Mouse (Mus musculus): ENCODE measurements at regions not wholly inside any gene's neighbourhood (a gene's known extent, or its start where the extent isn't known, plus 50 kb on each side); places are given as distances from the start of the nearest gene placed in this dataset.

DNA sequence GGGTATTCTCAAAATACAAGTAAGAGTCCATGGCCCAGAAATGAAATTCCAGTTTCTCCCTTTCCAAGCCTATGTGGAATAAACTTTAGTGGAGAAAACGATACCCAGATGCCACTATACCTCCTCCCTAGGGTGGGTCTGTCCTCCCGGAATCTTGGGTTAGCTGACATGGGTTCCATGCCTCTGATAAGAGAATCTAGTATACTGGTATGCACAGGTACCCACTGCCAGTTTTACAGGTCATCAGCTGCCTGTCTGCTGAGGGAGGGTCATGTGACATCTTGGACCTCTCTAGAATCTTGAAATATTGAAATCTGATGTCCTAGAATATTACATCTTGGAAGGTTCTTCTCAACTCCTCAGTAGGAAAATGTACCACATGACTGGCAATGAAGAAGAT lies 172.5 kb downstream of the Cd83 start:
- Histone ChIP-seq H3K4me1 (ENCODE audit: control insufficient read depth) (no peaks in the 10 kb centered on the region), H3K36me3 (ENCODE audit: control insufficient read depth) (no peaks in the 10 kb centered on the region), H3K27me3 (ENCODE audit: control insufficient read depth) (no peaks in the 10 kb centered on the region; the same call in 1 of the 2 replicates), H3K4me3 (replicated peaks) (no peak overlapping the region), H3K9me3 (ENCODE audit: control insufficient read depth, low read length) (no peaks in the 10 kb centered on the region)
- no peak for TF ChIP-seq TAL1 (IDR thresholded peaks at IDR 0.05; ENCODE audit: low read length)
- TF ChIP-seq GATA1 (IDR thresholded peaks at IDR 0.05; ENCODE audit: low read length), result no peak

DNA sequence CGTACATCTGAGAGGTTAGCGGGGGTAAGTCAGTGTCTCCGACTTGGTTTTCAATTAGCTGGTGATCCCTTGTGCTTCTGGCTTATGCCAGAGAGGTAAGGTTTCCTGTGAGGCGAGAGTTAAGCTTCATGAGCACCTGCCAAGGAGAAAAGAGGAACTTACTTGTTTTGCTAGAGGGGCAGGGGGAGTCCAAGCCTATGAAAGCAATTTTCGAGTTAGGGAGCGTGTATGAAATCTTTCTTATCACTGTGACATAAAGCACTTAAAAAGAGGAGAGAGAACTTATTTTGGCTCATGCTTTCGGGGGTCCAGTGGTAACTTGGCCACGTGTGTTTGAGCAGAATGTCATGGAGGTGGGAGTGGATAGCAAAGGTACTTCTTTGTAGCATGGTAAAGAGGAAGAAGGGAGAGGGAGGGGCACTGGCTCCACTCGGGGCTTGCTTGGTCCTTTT lies 174.6 kb downstream of the Cd83 start:
- no peaks in the 10 kb centered on the region for H3K4me1 ChIP-seq (ENCODE audit: control insufficient read depth)
- H3K36me3 ChIP-seq (ENCODE audit: control insufficient read depth), result no peaks in the 10 kb centered on the region
- no peaks in the 10 kb centered on the region for H3K9me3 ChIP-seq (ENCODE audit: control insufficient read depth, low read length)
- no peak for TF ChIP-seq TAL1 (IDR thresholded peaks at IDR 0.05; ENCODE audit: low read length)
- TF ChIP-seq GATA1 (IDR thresholded peaks at IDR 0.05; ENCODE audit: low read length), result no peak
- no peaks in the 10 kb centered on the region; the same call in 1 of the 2 replicates for H3K27me3 ChIP-seq (ENCODE audit: control insufficient read depth)
- no peak overlapping the region for H3K4me3 ChIP-seq (replicated peaks)

DNA sequence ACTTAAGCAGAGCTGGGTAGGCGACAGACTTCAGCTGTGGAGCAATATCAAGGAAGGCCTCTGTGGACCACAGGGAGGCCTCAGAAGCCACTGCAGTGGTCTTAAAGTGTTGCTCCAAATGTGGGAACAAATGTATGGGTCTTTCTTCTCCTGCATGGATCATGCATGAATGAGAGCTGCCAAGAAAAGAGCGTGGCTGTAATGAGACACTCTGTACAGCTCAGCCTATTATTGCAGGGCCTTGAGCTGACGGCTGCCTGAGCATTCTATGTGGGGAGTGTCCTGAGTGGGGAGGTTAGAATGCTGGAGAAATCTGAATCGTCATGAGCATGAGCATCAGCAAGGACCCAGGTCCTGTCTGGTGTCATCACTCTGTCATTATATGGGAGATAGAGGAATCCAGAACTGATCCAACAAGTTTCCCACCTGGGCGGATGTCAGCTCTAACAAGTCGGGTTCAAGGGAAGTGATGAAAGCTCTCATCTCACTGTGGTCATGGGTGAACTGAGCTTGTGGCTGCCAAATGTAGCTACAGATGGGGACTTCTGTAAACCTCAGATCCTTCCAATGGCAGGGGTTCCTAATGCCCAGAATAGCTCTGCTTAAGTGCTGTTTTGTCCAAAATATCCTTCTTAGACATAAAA lies 176.6 kb downstream of the Cd83 start:
- Histone ChIP-seq H3K36me3 (ENCODE audit: control insufficient read depth) (no peaks in the 10 kb centered on the region), H3K27me3 (ENCODE audit: control insufficient read depth) (no peaks in the 10 kb centered on the region; the same call in 1 of the 2 replicates), H3K4me3 (replicated peaks) (no peak overlapping the region), H3K9me3 (ENCODE audit: control insufficient read depth, low read length) (no peaks in the 10 kb centered on the region), H3K4me1 (ENCODE audit: control insufficient read depth) (no peaks in the 10 kb centered on the region)
- no peak for TF ChIP-seq TAL1 (IDR thresholded peaks at IDR 0.05; ENCODE audit: low read length)
- no peak for TF ChIP-seq GATA1 (IDR thresholded peaks at IDR 0.05; ENCODE audit: low read length)

DNA sequence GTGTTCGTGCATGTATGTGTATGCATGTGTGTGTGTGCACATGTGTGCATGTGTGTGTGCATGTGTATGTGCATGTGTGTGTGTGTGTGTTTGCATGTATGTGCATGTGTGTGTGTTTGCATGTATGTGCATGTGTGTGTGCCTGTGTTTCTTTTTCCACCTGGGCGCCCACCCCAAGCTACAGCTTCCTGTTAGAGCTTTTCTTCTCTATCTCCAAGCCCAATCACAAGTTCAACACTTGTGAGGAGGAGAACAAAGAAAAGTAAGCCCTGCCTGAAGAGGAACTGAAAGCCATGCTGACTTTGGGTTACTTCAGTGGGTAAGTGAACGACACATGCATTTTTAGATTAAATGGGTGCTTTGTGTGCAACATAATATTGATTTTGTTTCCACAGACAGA lies 177.4 kb downstream of the Cd83 start:
- no peak for TF ChIP-seq GATA1 (IDR thresholded peaks at IDR 0.05; ENCODE audit: low read length)
- TF ChIP-seq TAL1 (IDR thresholded peaks at IDR 0.05; ENCODE audit: low read length), result no peak
- Histone ChIP-seq H3K4me3 (replicated peaks) (no peak overlapping the region), H3K9me3 (ENCODE audit: control insufficient read depth, low read length) (no peaks in the 10 kb centered on the region), H3K27me3 (ENCODE audit: control insufficient read depth) (no peaks in the 10 kb centered on the region; the same call in 1 of the 2 replicates), H3K36me3 (ENCODE audit: control insufficient read depth) (no peaks in the 10 kb centered on the region), H3K4me1 (ENCODE audit: control insufficient read depth) (no peaks in the 10 kb centered on the region)

DNA sequence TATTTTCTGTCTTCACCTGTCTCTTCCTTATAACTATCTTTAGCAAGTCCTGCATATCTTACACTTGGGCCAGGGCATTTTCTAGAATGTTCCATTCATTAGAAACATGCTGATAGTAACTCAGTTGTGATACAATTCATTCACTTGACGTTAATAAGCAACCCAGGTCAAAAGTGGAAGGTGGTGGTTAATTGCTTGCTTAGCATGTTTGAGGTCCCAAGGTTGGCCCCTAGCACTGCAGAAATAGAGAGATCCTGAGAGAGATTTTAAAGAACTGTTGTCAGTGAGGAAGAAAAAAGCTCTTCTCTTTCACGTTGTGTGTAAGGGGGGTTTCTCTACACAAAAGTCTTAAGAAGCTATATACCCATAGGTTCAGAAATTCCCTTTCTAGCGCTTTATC lies 178.7 kb downstream of the Cd83 start:
- Histone ChIP-seq H3K4me3 (replicated peaks) (no peak overlapping the region), H3K36me3 (ENCODE audit: control insufficient read depth) (no peaks in the 10 kb centered on the region), H3K4me1 (ENCODE audit: control insufficient read depth) (no peaks in the 10 kb centered on the region), H3K9me3 (ENCODE audit: control insufficient read depth, low read length) (no peaks in the 10 kb centered on the region), H3K27me3 (ENCODE audit: control insufficient read depth) (no peaks in the 10 kb centered on the region; the same call in 1 of the 2 replicates)
- TF ChIP-seq TAL1 (IDR thresholded peaks at IDR 0.05; ENCODE audit: low read length) (no peak), GATA1 (IDR thresholded peaks at IDR 0.05; ENCODE audit: low read length) (no peak)

DNA sequence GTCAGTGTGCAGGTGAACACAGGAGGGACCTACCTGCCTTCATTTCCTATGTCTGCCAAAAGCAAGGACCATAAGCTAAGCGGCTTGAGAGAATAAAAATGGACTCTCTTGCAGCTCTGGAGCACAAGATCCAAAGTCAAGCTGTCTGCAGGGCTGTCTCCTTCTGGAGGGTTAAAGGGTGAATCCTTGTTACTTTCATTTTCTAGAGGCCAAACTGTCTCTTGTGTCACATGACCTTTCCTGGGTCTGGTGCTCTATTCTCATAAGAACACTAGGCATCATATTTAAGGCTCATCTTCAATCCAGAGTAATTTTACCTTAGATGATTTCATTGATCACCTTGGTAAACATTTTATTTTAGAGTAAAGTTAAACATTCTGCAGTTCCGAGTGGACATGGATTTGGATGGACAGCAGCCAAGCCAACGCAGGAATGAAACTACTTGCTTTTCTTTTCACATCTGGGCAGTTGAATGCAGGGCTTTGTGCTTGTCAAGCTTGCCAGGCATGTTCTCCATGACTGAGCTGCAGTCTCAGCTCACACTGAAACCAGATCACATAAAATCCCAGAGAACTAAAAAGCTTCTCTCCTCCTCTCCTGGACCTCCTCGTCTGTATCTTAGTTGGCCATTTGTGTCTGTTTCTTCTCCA lies 180.8 kb downstream of the Cd83 start:
- no peak for TF ChIP-seq TAL1 (IDR thresholded peaks at IDR 0.05; ENCODE audit: low read length)
- no peak for TF ChIP-seq GATA1 (IDR thresholded peaks at IDR 0.05; ENCODE audit: low read length)
- Histone ChIP-seq H3K36me3 (ENCODE audit: control insufficient read depth) (no peaks in the 10 kb centered on the region), H3K27me3 (ENCODE audit: control insufficient read depth) (no peaks in the 10 kb centered on the region), H3K9me3 (ENCODE audit: control insufficient read depth, low read length) (no peaks in the 10 kb centered on the region), H3K4me3 (replicated peaks) (no peak overlapping the region), H3K4me1 (ENCODE audit: control insufficient read depth) (no peaks in the 10 kb centered on the region)

DNA sequence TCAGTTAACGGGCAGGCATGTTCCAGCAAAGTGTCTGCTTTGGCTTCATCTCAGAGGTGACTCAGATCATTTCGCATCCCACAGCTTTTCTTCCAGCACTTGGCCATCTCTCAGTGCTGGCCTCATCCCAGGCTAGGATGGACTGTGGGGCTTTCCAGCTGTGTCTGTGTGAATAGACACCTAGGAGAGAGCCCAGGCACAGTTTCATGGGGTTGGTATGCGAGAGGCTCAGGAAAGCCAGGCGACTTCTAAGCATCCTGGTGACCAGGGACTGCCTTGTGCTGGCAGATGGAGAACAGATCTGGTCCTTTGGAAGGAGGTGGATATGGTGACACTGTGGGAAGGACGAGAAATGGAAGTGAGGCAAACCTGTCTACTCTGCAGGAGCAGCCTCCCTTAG lies 182.9 kb downstream of the Cd83 start:
- no peaks in the 10 kb centered on the region for H3K36me3 ChIP-seq (ENCODE audit: control insufficient read depth)
- no peaks in the 10 kb centered on the region for H3K27me3 ChIP-seq (ENCODE audit: control insufficient read depth)
- TF ChIP-seq TAL1 (IDR thresholded peaks at IDR 0.05; ENCODE audit: low read length) (no peak), GATA1 (IDR thresholded peaks at IDR 0.05; ENCODE audit: low read length) (no peak)
- no peaks in the 10 kb centered on the region for H3K4me1 ChIP-seq (ENCODE audit: control insufficient read depth)
- no peaks in the 10 kb centered on the region for H3K9me3 ChIP-seq (ENCODE audit: control insufficient read depth, low read length)
- no peak overlapping the region for H3K4me3 ChIP-seq (replicated peaks)

DNA sequence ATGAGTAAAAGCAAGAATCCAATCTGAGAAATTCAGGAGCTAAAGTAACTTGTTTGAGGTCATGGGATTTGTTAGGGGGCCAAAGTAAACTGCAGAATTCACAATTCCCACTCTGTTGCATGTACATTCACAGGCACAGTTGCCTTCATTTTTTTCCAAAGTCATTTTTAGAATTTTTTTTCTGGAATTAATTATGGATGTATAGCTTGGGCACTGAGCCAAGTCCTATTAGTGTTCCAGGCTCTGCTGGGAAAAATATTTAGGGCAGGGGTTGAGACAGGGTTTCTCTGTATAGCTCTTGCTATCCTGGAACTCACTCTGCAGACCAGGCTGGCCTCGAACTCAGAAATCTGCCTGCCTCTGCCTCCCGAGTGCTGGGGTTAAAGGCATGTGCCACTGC lies 188.3 kb downstream of the Cd83 start:
- H3K36me3 ChIP-seq (ENCODE audit: control insufficient read depth), result no peaks in the 10 kb centered on the region
- TF ChIP-seq TAL1 (IDR thresholded peaks at IDR 0.05; ENCODE audit: low read length), result no peak
- no peak for TF ChIP-seq GATA1 (IDR thresholded peaks at IDR 0.05; ENCODE audit: low read length)
- no peak overlapping the region for H3K4me3 ChIP-seq (replicated peaks)
- H3K4me1 ChIP-seq (ENCODE audit: control insufficient read depth), result no peaks in the 10 kb centered on the region
- no peaks in the 10 kb centered on the region for H3K9me3 ChIP-seq (ENCODE audit: control insufficient read depth, low read length)
- H3K27me3 ChIP-seq (ENCODE audit: control insufficient read depth), result no peaks in the 10 kb centered on the region

DNA sequence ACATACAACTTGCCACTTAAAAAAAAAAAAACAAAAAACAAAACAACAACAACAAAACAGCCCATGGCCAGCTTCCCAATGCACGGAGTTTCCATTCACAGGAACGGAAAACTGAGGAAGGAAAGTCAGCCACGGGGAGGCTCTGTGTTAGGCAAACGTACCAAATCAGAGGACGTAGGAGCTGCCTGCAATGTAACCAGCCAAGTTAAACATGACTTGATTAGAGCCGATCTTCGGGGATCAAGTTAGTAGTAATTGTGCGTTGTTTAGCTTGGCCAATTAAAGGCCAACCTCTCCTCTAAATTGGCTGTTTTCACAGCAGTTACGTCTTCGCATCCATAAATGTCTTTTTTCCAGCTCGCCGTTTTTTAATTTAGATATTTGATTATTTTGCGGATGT lies 190.7 kb downstream of the Cd83 start:
- no peaks in the 10 kb centered on the region for H3K4me1 ChIP-seq (ENCODE audit: control insufficient read depth)
- TF ChIP-seq TAL1 (IDR thresholded peaks at IDR 0.05; ENCODE audit: low read length) (no peak), GATA1 (IDR thresholded peaks at IDR 0.05; ENCODE audit: low read length) (no peak)
- no peaks in the 10 kb centered on the region for H3K27me3 ChIP-seq (ENCODE audit: control insufficient read depth)
- no peak overlapping the region for H3K4me3 ChIP-seq (replicated peaks)
- H3K36me3 ChIP-seq (ENCODE audit: control insufficient read depth), result no peaks in the 10 kb centered on the region
- no peaks in the 10 kb centered on the region for H3K9me3 ChIP-seq (ENCODE audit: control insufficient read depth, low read length)

Measured in erythroblast, embryonic 14.5 days (primary cell).